Mouse (Mus musculus): Measurements from ENCODE around the gene Calhm4.
A peak's percentile ranks its signal among the peaks of the same experiment; 100 is the strongest.
"Not testable (repeated sequence)": the region's sequence is repeated elsewhere in the genome, so short reads cannot be mapped to it uniquely, and the experiment has no call there.

Calhm4 gene

GRCm38 (mm10) chr10:34044210-34044609, at the start of gene Calhm4:
TSS of gene Calhm4 (minus strand) at chr10:34044310.
- DNase-seq (ENCODE audit: low read depth, low spot score), result no peak

DNA sequence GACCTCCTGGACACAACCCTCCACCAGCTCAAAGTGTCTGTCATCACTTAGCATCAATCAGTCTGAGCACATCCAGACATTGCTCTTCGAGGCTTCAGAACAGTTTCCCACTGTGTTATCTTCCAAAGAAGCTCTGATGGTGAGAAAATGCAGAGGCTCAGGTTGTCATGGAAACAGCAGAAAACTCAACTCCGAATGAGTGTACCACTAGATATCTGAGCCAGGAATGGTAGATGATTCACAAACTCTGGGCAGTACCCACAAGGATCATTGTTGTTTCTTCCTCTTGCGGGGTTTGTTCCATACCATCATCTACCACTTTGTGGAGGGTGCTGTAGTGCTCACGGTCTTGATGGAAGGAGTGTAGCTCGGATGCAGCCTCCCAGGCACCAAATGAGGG, 47.8 kb upstream of the Calhm4 start:
- no peak for DNase-seq (ENCODE audit: low read depth, low spot score)

GRCm38 (mm10) chr10:34090481-34090880, 46.4 kb upstream of the Calhm4 start:
- DNase-seq (ENCODE audit: low read depth, low spot score), result no peak

DNA sequence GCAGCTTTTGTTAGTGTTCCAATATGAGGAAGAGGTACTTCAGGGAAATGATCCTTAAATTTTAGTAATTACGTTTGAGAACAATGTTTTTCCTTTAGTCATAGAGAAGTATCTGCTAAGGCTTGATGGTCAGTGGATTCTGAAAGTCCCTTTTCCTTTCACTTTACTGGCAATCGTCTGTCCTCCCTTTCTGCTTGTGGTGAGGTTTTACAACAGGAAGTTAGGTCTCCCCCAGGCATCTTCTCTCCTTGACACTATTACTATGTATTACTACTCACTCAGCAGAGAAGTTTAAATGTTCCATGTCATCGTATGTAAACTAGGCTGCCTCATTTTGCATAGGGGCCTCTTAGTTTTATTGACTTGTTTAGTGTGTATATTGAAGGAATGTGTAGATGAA, 45.4 kb upstream of the Calhm4 start:
- DNase-seq (ENCODE audit: low read depth, low spot score), result no peak

- DNase-seq (ENCODE audit: low read depth, low spot score), result no peak
Measured at GRCm38 (mm10) chr10:34088515-34088914, 44.4 kb upstream of the Calhm4 start.

DNA sequence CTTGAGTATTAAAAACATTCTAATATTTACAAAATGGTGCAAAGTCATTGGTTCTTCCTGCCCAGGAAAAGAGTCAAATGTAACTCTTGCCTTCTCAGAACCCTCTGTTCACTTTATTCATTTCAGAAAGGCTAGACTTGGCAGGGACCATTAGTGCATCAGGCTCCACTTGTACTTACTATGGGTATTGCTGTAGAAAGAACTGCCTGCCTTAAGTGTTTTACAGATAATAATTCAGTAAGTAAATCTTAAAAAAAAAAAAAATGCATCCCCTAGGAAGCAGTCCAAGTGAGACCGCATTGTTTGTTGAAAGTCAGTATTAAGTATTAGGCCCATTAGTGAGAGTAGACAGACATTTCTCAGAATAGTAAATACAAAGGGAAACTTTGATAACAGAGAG, 42.4 kb upstream of the Calhm4 start:
- DNase-seq (ENCODE audit: low read depth, low spot score), result no peak

DNA sequence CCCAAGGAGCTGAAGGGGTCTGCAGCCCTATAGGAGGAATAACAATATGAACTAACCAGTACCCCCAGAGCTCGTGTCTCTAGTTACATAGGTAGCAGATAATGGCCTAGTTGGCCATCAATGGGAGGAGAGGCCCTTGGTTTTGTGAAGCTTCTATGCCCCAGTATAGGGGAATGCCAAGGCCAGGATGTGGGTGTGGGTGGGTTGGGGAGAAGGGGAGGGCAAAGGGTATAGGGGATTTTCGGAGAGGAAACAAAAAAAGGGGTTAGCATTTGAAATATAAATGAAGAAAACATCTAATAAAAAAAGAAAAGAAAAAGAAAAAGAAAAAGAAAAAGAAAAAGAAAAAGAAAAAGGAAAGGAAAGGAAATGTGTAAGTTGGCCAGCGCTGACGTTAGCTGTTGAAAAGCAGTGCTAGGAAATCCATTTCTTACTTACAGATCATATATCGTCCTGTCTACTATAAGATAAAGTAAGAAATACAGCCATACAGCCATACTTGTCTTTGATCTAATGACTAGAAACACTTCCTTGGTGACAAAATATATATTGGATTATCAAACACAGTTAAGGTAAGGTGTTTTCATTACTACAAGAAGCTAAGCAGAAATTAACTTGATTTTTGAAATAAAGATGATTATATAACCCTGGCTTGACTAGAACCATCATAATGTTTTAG, 30.6 kb upstream of the Calhm4 start:
- no peak for DNase-seq (ENCODE audit: low read depth, low spot score)

DNA sequence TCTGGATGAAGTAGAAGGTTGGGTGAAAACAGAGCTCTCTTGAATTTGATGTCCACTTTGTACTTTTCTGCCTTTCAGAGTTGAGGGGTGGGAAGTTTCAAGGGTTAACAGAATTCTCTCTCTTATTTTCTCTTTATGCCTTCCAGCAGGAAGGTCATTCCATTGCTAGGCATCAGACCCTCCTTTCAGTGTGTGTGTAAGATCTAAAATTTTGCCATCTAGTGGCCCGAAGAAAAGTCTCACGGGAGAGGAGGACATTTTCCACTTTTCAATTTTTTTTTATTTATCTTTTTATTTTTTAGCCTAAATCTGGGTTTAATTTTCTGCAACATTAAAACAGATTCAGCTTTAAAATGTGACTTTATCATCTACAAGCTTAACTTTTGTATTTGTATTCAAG, 27.5 kb upstream of the Calhm4 start:
- DNase-seq (ENCODE audit: low read depth, low spot score), result no peak

- no peak for DNase-seq (ENCODE audit: low read depth, low spot score)
Measured at GRCm38 (mm10) chr10:34070999-34071492, 26.9 kb upstream of the Calhm4 start.

- DNase-seq (ENCODE audit: low read depth, low spot score), result no peak
Measured at GRCm38 (mm10) chr10:34069606-34070005, 25.5 kb upstream of the Calhm4 start.

GRCm38 (mm10) chr10:34066591-34066990, 22.5 kb upstream of the Calhm4 start:
- DNase-seq (ENCODE audit: low read depth, low spot score), result no peak

- no peak for DNase-seq (ENCODE audit: low read depth, low spot score)
Measured at GRCm38 (mm10) chr10:34053987-34054386, 9.9 kb upstream of the Calhm4 start.

DNA sequence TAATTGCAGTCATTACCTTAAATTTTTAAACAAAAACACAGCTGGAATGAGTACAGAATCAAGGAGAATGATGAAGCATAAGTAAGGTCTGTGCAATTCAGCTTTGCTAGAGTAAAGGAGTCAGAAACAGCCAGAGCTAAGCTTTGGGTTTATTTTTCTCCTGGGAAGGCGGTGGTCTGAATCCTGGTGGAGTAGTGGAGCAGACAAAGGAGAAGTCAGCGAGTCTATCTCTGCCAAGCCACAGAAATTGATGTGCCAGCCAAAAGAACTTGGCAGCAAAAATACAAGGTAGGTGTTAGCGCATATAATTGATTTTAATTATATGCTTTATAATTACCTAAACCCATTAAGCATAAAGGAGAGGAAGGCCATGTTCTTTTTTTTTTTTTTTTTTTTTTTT, 6.7 kb downstream of the Calhm4 start, which contains the start of gene Trappc3l:
Trappc3l (plus strand) TSS at position 197 of the 400 bp plus-strand sequence.
- DNase-seq (ENCODE audit: low read depth, low spot score), result no peak

GRCm38 (mm10) chr10:34036587-34036986, 7.5 kb downstream of the Calhm4 start:
- no peak for DNase-seq (ENCODE audit: low read depth, low spot score)

- peak; percentile 23 for DNase-seq (ENCODE audit: low read depth, low spot score)
Measured at GRCm38 (mm10) chr10:34033630-34034305, 10.3 kb downstream of the Calhm4 start.

DNA sequence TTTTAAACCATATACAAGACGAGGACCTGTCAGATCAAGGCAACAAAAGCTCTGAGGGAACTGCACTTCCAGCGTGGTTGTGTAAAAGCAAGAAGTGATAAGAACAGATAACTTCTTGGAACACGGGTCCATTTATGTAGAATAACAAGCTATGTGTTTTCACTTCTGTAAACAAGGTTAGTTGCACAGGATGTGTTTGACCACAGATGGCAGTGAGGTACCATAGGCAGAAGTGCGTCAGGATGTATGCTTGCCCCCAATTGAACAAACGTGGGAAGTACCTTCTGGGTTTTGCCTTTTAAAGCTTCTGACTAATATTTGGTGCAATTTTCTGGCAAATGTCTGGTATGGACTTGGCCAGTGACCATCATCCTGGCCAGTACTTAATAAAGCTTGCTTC, 13.8 kb downstream of the Calhm4 start:
- no peak for DNase-seq (ENCODE audit: low read depth, low spot score)

- DNase-seq (ENCODE audit: low read depth, low spot score), result peak; percentile 91
Measured at GRCm38 (mm10) chr10:34019302-34020075, 24.6 kb downstream of the Calhm4 start, which contains the start of gene Rwdd1. TSS of gene Rwdd1 (minus strand) at chr10:34019624.

GRCm38 (mm10) chr10:34018746-34019301, 25.3 kb downstream of the Calhm4 start:
- peak; percentile 13 for DNase-seq (ENCODE audit: low read depth, low spot score)

- no peak for DNase-seq (ENCODE audit: low read depth, low spot score)
Measured at GRCm38 (mm10) chr10:34013241-34013640, 30.9 kb downstream of the Calhm4 start.

DNA sequence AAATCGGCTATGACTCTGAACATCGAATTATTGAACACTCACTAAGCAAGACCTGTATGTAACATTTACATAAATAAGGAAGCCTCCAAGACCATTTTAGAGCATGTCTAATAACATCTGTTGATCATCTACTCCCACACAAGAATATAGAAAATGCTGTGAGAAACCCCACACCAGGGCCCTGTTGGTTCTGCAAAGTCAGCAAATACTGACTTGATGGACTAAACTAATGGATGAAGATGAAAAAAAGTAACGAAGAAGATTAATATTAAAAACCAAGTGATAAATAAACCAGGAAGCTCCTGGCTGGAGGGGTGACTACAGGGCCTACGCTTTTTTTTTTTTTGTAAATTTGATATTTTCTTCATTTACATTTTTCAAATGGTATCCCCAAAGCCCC, 31.5 kb downstream of the Calhm4 start:
- DNase-seq (ENCODE audit: low read depth, low spot score), result no peak

DNA sequence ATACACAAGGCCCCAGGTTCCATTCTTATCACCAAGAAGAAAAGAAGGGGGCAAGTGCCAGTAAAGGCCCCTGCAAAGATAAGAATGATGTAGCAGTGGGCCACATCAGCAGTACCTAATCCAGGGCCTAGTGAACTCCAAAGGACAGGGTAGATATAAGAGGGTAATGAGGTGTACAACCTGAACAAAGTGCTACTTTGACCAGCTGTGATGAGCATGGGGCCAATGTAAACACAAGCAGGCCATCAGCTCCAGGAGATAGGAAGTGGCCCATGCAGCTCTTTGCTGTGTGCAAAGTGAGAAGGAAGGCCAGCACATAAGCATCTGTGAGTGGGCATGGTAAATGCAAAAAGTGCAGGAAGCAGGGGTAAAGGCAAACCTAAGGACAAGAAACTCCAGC, 45.7 kb downstream of the Calhm4 start:
- no peak for DNase-seq (ENCODE audit: low read depth, low spot score)

- DNase-seq (ENCODE audit: low read depth, low spot score), result not testable (repeated sequence)
Measured at GRCm38 (mm10) chr10:33996686-33997085, 47.4 kb downstream of the Calhm4 start.
